21 mouse cellular contexts compared by ENCODE assay signal in genomic region chr5:133130316-133130715, GRCm38 (mm10).
"Had no signal": no experiment of that assay in that cellular context is flagged by ENCODE, and none has a peak within 500 bp of the region (broad histone marks: within the 10 kb centered on the region; RNA-seq: fewer than 3 reads in every experiment).

No protein-coding gene starts in this region.

- ATAC-seq: midbrain, embryonic 15.5 days had no signal

- H3K36me3 ChIP-seq: kidney, embryonic 15.5 days; limb, embryonic 10.5 days; limb, embryonic 13.5 days; liver, embryonic 13.5 days; midbrain, embryonic 12.5 days; midbrain, embryonic 15.5 days; neural tube, embryonic 12.5 days; neural tube, embryonic 15.5 days; stomach, embryonic 15.5 days had no signal

- DNase-seq: kidney, adult 8-10 months; kidney, postnatal 10 days; kidney, postnatal 36 days; layer of hippocampus, postnatal 36 days; liver; liver, embryonic 13.5 days; lung, adult 2 months; lung, postnatal 14 days; right cerebral cortex, adult 18-20 months; right cerebral cortex, postnatal 14 days; right cerebral cortex, postnatal 4 days; thymus, postnatal 25 days had no signal

- H3K4me2 ChIP-seq: kidney, embryonic 15.5 days; limb, embryonic 13.5 days; liver, embryonic 13.5 days; midbrain, embryonic 12.5 days; midbrain, embryonic 15.5 days; neural tube, embryonic 12.5 days; neural tube, embryonic 15.5 days; stomach, embryonic 15.5 days had no signal

- H3K27me3 ChIP-seq: kidney, embryonic 15.5 days; limb, embryonic 13.5 days; liver, embryonic 13.5 days; midbrain, embryonic 12.5 days; midbrain, embryonic 15.5 days; neural tube, embryonic 12.5 days; stomach, embryonic 15.5 days had no signal

- H3K9me3 ChIP-seq: kidney, embryonic 15.5 days; limb, embryonic 10.5 days; limb, embryonic 13.5 days; liver, embryonic 13.5 days; midbrain, embryonic 12.5 days; midbrain, embryonic 15.5 days; neural tube, embryonic 12.5 days; neural tube, embryonic 15.5 days; stomach, embryonic 15.5 days had no signal

- H3K9ac ChIP-seq: kidney, embryonic 15.5 days; limb, embryonic 13.5 days; liver, embryonic 13.5 days; midbrain, embryonic 12.5 days; midbrain, embryonic 15.5 days; neural tube, embryonic 12.5 days; neural tube, embryonic 15.5 days; stomach, embryonic 15.5 days had no signal

- H3K27ac ChIP-seq: kidney, embryonic 15.5 days; limb, embryonic 10.5 days; limb, embryonic 13.5 days; liver, embryonic 13.5 days; macrophage; midbrain, embryonic 12.5 days; midbrain, embryonic 15.5 days; neural tube, embryonic 12.5 days; neural tube, embryonic 15.5 days; stomach, embryonic 15.5 days had no signal

- H3K4me3 ChIP-seq: kidney, embryonic 15.5 days; limb, embryonic 10.5 days; limb, embryonic 13.5 days; liver, embryonic 13.5 days; midbrain, embryonic 12.5 days; midbrain, embryonic 15.5 days; neural tube, embryonic 12.5 days; neural tube, embryonic 15.5 days; stomach, embryonic 15.5 days had no signal

- H3K4me1 ChIP-seq: kidney, embryonic 15.5 days; limb, embryonic 10.5 days; limb, embryonic 13.5 days; liver, embryonic 13.5 days; midbrain, embryonic 12.5 days; midbrain, embryonic 15.5 days; neural tube, embryonic 12.5 days; neural tube, embryonic 15.5 days; stomach, embryonic 15.5 days had no signal
